Mouse (Mus musculus): ENCODE data around the gene Tmem35b.

DNA sequence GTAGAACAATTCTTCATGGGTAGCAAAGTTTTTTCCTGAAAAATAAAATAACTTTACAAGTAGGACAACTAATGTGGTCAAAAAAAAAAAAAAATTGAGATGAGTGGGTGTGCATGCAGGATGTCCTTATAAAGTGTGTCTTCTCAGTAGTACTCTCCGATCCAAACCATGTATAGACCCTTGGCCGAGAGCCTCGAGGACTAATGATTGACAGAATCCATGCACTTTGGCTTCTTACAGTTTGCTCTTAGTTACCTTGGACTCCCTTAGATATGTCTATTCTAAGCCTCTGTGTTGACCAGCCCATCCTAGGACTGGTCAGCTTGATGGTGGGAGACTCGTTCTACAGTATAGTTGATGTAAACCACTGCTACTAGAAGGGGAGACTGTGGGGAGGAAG is 15.9 kb upstream of the Tmem35b start:
- TF ChIP-seq POLR2A (IDR thresholded peaks at IDR 0.05; ENCODE audit: insufficient read length, low read depth) (no peak), E2F4 (IDR thresholded peaks at IDR 0.05; ENCODE audit: insufficient read depth) (no peak), MAX (IDR thresholded peaks at IDR 0.05; ENCODE audit: low read depth) (no peak), MYOD1 (IDR thresholded peaks at IDR 0.05; ENCODE audit: control insufficient read depth in 1 of 3, insufficient read length in 2 of 3, low read depth in 2 of 3) (no peak), USF1 (IDR thresholded peaks at IDR 0.05; ENCODE audit: low read depth) (no peak)

Measured in myocyte (in vitro differentiated cells).